Mouse (Mus musculus) E14TG2a.4 (cell line): Measurements from ENCODE around the gene Atp10a.

ENCODE experiments used
- CTCF ChIP-seq: conservative IDR thresholded peaks from 2 replicates; pipeline ENCODE4 v1.5.1; 2014; ENCODE audit warnings: low read length
- NANOG ChIP-seq: IDR thresholded peaks from 2 replicates; pipeline ENCODE4 v1.6.1; 2014; ENCODE audit warnings: borderline replicate concordance, low read length, mixed read lengths

- TF ChIP-seq CTCF (no peak), NANOG (no peak)
These were observed 173.1 kb downstream of the Atp10a start for GRCm38 (mm10) chr7:58829111-58829510.
